Mouse (Mus musculus): ENCODE measurements at regions not wholly inside any gene's neighbourhood (a gene's known extent, or its start where the extent isn't known, plus 50 kb on each side); places are given as distances from the start of the nearest gene placed in this dataset.

DNA sequence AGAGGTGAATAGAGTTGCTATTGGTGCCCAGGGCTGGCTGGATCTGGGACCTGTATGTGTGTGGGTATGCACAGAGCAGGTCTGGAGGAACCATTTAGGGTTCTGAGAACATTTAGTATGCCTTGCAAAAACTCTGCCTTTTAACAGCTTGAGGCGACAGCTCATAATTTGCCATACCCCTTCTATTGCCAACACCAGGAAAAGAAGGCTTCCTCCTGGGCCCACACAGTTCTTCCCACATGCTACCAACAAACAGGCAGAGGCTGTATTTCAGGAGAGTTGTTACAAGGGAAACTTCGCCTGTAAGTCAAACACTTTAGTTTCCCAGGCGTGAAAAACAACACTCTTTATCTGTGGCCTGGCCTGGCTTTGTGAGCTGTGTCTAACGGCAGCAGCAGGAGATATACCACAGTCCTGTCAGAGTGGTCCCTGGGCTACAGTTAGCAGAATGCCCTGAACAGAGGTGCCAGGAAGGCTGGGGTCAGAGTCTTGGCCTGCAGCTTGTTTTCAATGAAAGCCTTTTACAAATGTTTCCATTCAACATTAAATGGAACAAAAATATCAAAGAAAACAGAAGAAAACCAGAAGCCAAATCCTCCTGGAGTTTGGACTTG, 225.4 kb downstream of the Dhx35 start:
- DNase-seq (ENCODE audit: low read depth): no peak

DNA sequence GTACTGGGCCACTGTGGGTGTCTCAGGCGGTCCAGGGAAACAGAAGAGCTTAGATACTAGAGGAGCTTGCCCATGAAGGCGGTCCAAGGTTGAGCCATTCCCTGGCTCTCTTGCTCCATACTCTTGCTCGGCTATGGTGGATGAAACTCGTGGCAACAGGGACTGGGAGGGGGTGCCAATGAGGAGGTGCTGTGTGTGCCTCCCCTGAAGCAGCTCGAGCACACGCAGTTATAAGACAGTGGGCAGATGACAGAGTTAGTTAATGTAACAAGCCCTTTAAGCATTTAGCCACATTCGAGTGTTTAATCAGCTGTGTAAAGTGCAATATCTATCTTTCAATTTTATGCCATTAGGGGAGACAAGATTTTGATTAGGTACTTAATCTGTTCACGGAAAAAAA, 237.5 kb downstream of the Dhx35 start:
- no peak for DNase-seq (ENCODE audit: low read depth)

DNA sequence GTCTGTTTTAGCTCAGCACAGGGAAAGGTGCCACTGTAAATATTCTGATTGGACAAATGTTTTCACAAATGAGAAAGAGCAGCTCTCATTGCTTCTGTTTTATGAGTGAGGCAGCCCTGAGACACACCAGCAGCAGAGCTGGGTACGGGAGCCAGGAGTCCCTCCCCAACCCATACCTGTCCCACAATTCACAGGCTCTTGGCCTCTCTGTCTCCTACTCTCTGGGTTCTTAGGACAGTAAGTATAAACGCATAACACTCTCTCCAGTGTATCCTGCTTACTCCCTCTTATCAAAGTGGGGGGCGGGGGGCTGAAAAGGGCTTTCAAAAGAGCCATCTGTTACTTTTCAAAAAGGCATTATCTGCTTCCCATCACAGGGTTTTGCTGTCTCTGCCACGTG, 245.3 kb downstream of the Dhx35 start:
- no peak for DNase-seq (ENCODE audit: low read depth)

DNA sequence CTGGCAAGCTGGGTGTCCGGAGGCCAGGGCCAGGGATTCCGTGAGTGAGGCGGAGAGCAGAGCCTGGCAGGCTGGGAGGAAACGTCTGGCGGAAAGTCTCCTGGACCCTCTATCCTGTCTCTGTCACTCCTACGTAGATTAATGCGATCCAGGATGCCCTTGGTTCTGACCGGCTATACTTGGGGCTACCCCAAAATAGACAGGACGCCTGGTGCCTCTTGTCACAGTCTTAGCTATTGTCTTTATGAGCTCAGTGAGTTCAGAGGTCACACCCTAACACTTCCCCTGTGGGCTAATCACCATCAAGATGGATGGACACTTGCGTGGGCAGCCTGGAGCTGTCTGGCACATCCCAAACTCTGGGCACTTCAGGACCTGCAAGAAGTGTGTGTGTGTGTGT, 258.9 kb downstream of the Dhx35 start:
- no peak for DNase-seq (ENCODE audit: low read depth)

DNA sequence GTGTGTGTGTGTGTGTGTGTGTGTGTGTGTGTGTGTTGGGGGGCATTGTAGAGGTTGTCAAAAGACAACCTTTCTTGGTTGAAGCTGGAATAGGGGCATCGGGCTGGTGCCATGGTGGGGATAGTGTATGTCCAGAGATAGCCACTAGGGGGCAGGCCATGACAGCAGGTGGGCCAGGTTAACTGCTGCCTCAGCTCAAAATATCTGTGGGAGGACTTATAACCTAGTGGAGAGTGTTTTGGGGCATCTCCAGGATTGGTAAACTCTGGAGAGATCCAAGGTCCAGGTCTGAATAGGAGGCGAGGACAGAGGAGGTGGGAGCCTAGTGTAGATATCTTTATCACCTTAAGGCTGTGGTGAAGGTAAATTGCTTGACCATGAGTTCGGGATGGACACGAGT, 259.3 kb downstream of the Dhx35 start:
- no peak for DNase-seq (ENCODE audit: low read depth)

DNA sequence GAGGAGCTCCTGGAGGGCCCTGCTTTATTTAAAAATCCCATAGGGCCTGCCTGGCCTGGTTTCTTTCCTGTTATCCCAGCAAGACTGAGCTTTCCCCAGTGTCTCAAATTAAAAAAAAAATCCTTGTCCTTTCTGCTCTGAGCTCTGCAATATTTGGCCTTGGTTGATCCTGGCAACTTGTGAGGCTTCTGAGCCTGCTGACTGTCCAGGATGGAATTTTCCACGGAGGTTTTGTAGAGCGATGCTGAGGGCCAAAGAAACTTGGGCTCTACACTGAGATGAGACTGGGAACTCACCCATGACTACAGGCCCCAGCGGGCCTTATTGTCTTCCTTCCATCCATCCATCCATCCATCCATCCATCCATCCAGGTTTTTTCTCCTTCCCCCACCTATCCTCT, 259.8 kb downstream of the Dhx35 start:
- DNase-seq (ENCODE audit: low read depth): no peak

DNA sequence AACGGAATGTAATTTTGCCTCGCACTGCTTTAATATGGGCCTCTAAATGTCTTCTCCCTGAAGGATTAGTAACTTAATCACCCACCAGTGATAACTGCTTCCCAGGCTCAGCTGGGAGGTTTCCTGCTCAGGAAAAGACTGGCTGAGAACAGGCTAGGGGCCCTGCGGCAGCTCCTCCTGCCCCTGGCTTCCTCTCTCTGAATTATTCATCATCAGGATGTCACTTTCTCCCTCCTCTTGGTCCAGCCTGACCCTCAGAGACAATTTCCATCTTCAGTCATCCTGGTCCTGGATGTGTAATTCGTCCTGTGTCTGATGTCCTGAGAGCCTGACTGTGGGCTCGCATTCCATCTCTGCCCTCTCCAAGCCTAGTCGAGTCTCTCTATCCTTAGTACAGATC, 261.2 kb downstream of the Dhx35 start:
- no peak for DNase-seq (ENCODE audit: low read depth)

DNA sequence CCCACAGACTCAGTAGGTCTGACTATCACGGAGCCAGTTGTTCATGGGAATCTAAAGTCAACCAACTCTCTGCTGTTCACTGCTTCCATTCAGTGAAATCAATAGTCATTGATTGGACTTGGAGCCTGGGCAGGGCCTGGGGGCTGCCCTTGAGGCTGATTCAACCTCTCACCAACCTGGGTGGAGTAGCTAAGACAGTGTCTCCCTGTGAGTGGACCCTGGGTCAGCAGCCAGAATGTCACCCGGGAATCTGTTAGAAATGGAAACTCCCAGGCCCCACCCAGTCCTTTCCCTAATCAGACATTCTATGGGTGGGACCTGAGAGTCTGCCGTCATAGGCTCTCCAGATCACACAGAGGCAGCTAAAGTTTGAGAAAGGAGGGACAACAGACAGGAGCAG, 262.4 kb downstream of the Dhx35 start:
- DNase-seq (ENCODE audit: low read depth): no peak

DNA sequence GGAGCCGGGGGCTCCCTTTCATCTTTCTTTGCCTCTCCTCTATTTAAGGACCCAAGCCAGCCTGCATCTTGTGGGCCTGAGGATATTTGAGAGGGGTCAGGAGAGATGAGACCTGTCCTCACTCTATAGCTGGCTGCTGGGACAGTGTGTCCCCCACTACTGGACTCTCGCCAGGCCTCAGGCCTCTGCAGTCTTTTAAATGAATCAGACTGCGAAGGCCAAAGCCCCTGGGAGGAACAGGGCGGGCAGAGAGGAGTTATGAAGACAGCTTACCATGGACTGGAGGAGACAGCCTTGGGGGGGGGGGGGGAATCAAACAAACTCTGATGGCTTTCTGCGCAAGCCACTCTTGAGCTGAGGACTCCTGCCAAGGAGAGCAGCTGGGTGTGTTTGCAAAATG, 262.9 kb downstream of the Dhx35 start:
- DNase-seq (ENCODE audit: low read depth): no peak

DNA sequence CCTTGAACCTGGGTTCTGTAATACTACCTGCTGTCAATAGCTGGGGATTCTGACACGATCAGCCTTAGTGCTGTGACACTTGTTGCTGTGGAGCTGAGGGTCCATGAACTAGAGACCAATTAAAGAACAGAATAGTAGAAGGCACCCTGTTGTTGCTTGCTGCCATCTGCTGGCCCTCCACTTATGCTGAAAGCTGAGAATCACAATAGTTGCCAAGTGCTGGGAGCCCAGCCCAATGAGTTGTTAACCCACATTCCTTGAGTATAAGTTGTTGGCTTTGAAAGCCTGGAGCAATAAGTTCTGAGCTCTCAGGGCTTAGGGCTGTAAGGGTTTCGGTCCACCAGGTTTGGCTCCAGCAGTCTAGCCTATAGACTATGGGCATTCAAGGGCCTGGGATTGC, 267.7 kb downstream of the Dhx35 start:
- DNase-seq (ENCODE audit: low read depth): peak; percentile 10

DNA sequence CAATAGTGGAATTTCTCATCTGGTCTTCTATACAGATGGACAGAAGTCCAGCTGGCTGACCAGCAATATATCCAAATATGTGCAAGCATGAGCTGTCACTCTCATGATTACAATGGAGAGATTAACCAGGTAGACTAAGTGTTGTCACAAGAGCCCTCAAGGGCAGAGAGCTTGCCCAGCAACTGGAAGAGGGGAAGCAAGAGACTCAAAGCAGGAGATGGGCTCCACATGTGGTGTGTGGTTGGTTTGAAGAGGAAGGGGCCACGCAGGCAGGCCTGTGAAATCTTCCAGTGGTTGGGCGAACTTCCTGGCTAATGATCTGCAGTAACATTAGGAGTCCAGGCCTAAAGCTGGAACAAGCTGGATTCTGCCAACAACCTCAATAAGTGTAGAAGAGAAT, 268.1 kb downstream of the Dhx35 start:
- DNase-seq (ENCODE audit: low read depth): no peak

DNA sequence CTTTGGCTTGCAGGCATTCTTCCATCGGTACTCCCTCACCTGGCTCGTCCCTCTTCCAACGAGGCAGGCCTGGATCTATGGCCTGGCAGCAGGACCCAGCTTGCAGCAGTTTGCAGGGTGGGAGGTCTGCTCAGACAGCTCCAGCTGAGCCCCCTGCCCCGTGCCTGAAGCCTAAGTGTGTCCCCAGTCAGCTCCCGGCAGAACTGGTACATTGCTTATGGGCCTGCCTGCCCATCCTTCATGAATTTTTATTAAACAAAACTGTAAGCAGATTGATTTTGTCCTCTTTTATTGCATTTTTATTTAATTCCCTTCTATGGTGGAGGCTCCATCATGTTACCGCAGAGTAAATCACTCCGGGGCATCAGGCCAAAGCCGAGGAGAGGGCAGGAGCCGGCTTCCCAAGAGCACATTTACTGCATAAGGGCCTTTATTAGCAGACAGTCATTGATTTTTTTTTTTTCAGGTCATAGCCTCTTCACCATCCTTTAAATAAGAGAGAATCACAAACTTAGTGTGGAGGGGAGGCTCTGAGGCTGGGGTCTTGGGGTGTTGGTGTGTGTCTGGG, 269.9 kb downstream of the Dhx35 start:
- DNase-seq (ENCODE audit: low read depth): no peak

DNA sequence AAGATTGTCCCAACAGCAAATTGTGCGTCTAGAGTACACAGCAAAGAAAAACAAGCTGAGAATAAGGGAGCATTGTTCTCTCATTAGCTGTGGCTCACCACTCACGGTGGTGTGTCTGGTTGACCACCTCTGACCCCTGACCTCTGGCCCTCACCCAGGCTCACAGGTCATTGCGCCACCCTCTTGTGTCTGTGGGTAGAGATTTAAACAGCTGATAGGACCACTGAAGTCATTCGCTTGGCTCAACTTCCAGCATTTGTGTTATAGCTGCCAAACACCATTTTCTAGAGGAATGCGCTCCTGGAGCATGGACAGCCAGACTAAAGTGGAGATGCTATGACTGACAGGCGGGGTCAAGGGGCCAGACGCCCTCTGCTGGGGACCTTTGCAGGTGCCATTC, 272.9 kb downstream of the Dhx35 start:
- no peak for DNase-seq (ENCODE audit: low read depth)

DNA sequence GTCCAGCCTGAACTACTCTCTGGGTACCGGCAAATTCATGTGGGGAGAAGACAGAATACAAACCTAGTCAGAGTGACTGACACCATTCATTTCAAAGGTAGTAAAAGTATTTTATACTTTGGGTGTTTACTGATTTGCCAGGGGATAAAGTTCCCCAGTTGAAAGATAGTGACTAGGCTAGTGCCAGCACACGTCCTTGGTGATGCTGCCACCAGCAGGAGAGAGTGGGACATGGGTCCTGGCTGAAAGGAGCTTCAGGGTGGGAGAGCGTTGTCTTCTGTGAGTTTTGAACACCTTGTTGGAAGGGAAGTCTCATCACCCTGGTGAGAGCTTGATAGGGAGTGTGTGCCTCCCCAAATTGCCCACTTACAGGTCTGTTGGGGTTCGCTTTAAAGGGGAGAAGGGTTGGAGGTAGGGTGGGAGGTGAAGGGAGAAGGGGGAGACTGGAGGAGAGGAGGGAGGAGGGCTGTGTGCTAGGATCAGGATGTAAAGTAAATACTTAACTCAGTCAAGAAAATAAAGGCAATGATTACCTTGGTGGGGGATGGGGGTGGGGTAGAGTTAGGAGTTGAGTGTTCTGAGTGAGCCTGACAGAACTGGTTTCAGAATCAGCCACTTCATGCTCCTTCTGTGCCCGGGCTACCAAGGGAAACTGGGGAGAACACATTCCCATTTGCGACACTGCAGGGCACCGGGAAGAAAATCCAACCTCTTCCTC, 273.9 kb downstream of the Dhx35 start:
- DNase-seq (ENCODE audit: low read depth): no peak

DNA sequence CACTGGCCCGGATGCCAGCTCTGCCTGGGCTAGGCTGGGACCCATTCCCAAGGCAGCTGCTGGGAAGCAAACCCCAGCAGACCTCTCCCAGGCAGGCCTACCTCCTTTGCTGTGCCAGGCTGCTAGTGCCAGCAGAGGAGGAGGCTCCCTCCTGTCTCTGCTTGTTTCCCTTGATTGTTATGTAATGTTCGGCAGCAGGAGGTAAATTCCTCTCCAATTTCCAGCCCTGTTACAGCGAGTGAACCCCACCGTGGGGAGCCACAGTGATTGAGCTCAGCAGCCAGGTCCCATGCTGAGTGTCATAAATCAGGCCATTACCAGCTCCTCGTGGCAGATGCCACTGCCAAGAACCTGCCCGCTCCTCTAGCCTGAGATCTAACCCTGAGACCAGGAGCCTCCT, 274.6 kb downstream of the Dhx35 start:
- DNase-seq (ENCODE audit: low read depth): peak; percentile 16

DNA sequence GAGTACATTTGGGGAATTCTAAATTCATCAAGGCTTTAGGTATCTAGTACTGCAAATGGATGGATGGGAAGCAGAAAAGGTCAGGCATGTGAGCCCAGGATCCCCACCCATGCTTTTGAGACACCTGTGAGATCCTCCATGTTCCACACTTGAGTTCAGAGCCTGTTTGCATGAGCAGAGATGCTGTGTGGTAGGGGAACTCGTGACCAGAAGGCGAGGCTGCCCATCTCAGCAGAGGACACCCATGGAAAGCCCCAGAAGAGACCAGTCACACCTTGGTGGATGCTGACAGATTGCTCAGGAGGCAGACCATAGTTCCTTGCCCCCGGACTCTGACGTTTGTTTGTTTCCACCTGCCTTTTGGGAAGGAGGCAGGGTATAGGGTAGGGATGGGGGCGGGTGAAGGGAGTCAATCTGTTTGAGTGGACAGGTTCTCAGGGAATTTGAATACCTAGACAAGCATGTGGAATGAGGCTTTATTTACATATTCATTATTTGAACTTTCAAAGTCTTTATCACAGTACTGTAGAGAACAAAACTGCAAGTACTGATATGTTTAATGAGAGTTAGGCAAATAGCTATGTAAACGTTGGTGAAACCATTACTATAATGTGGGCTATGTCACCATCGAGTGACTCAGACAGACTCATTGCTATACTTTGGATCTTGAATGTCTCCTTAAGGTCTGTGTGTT, 278.5 kb downstream of the Dhx35 start:
- no peak for DNase-seq (ENCODE audit: low read depth)

DNA sequence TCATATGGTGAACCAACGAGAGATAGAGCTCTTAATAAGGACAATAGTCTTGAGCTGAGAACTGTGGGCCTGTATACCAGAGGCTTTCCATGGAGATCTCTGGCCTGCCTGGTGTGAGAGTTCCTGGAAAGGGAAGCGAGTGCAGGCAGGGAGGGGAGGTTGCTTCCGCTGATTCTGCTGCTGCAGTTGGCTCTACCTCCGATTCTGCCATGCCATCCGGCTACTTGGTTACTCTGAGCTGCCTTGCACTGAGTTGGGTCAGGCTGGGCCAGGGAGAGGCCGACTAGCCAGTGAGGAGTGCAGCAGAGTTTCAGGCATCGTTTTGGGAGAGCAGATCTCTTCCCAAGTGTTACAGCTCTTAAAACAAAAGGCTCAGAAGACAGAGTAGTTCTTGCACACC, 285.2 kb downstream of the Dhx35 start:
- no peak for DNase-seq (ENCODE audit: low read depth)

DNA sequence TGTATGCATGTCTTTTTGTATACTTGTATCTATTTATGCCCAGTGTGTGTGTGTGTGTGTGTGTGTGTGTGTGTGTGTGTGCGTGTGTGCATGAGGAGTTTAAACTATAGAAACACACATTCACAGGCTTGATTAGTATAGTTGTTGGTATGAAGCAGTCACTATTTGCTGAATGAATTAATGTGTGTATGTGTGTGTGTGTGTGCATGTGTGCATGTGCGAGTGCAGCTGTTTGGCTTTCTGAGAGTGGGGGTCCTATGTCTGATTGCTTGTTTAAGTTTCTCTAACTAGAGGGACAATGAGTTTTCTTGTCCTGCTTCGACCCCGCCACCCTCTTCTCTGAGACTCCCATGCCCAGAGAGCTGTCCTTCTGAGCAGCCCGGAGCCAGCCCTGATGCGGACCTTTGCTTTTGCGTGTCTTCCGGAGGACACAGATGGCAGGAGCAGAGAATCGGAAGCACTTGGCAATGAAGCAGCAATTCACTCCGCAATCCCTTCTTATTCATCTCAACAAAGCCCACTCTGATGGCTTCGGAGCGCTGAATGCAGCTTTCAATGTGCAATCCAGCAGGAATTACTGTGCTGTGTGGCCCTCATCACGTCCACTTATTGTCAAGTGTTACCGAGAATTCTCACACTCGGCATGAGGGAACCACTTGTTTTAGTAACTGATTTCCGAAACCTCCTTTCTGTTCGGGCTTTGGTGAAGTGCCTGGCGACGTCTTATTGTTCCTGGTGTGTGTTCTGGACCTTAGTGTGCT, 286.4 kb downstream of the Dhx35 start:
- DNase-seq (ENCODE audit: low read depth): no peak

DNA sequence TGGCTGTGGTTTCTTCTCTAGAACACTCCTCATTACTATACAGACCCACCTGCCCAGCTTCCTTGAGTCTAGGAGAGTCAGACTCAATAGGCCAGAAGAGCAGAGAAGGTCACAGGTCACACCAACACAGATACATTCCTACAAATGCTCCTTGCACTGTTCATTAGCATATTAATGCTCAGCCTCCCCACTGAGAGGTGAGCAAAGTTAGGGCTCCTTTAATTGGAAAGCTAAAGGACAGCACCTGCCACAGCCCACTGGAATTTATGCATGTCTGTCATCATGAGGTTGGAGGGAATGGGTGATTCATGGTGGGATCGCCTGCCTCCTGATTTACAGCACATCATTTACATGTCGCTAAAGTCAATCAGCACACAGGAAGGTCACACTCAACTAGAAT, 292.2 kb downstream of the Dhx35 start:
- no peak for DNase-seq (ENCODE audit: low read depth)

DNA sequence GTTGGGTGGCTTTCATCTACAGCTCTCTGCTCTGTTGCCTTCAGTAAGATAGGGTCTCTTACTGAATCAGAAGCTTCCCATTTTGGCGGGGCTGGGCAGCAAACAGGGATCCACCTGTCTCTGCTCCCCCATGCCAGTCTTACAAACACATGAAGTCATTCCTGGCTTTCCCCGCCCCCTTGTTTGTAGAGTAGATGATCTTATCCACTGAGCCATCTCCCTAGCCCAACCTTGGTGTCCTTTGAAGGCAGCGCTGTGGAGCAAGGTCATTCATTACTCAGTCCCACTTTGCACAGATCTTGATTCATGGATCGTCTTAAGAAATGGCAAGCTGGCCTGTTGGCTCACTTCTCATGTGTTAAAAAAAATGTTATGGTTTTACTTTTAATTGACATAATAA, 293.6 kb downstream of the Dhx35 start:
- no peak for DNase-seq (ENCODE audit: low read depth)

DNA sequence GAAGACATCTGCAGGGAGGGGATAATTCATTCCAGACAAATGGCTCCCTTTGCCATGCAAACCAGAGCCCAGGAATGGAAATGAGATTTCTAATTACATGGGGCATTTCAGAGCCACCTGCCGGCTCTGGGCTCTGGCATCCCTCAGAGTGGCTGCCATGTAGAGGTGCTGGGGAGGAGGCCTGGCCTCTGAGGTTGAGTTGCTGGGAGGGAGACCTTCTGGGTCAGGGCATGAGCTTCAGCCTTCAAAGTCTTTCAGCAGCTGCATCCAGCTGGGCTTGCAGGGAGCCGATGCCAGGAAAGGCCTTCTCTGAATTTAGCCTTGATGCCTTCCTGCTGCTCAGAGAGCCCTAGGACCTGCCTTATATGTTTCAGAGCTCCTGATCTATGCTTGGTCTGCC, 302.1 kb downstream of the Dhx35 start:
- DNase-seq (ENCODE audit: low read depth): no peak

DNA sequence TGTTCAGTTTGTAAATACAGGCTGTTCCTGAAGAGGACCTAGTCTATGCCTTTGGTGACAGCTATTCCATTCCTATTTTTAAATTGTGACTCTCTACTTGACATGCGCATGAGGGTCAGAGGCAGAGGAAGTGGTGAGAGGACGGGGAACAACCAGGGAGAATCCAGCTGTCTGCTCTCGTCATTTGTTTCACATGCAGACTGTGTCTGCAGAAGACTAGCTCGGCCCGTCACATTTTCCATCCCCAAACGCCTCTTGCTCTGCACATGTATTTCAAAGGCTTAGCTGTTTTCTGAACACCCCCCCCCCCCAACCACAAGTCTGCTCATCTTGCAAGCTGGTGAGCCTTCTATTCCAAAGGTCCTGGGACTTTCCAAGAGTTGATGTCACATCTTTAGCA, 339.4 kb downstream of the Dhx35 start:
- DNase-seq (ENCODE audit: low read depth): no peak

All from gonadal fat pad, adult 2 months (tissue).